Mouse (Mus musculus) stomach, postnatal 0 days (tissue): ENCODE data around the gene Rock2. TPM values are rescaled to one million over a fixed set of nuclear protein-coding genes. Genes with fewer than 3 reads are reported as not detected.

Experiments used
- ATAC-seq: fragments of 200-750 bp; cut with Nextera tagmentation; 2 replicates; pipeline ENCODE4 v1.8.0; 2017; ENCODE audit not compliant: low FRiP score, low TSS enrichment
- DNase-seq: peaks from one replicate; pipeline ENCODE4 v3.0.0-alpha.2; 2016; ENCODE audit warnings: low spot score
- H3K27ac ChIP-seq: fragments of 300-500 bp; sonication (generic); replicated peaks from 2 replicates; pipeline ENCODE4 v1.5.1; 2014; ENCODE audit warnings: mild to moderate bottlenecking, control low read depth
- H3K27me3 ChIP-seq: fragments of 300-500 bp; sonication (generic); 2 replicates; pipeline ENCODE4 v1.6.1; 2014; ENCODE audit warnings: low read length; ENCODE audit not compliant: control insufficient read depth, insufficient read depth
- H3K36me3 ChIP-seq: fragments of 300-500 bp; sonication (generic); 2 replicates; pipeline ENCODE4 v1.6.1; 2014; ENCODE audit warnings: low read length, mixed read lengths; ENCODE audit not compliant: control insufficient read depth, insufficient read depth
- H3K4me1 ChIP-seq: fragments of 300-500 bp; sonication (generic); replicated peaks from 2 replicates; pipeline ENCODE4 v1.6.1; 2014; ENCODE audit warnings: antibody characterized with exemption; ENCODE audit not compliant: control insufficient read depth, insufficient read depth
- H3K4me2 ChIP-seq: fragments of 300-500 bp; sonication (generic); replicated peaks from 2 replicates; pipeline ENCODE4 v1.6.1; 2014; ENCODE audit warnings: low read depth, mild to moderate bottlenecking, control low read depth, moderate library complexity
- H3K4me3 ChIP-seq: fragments of 300-500 bp; sonication (generic); 2 replicates; pipeline ENCODE4 v1.5.1; 2014; ENCODE audit warnings: low read depth, low read length, control low read depth
- H3K9ac ChIP-seq: fragments of 300-500 bp; sonication (generic); 2 replicates; pipeline ENCODE4 v1.6.1; 2014; ENCODE audit warnings: mild to moderate bottlenecking, low read length, control low read depth, mixed read lengths
- H3K9me3 ChIP-seq: fragments of 300-500 bp; sonication (generic); 2 replicates; pipeline ENCODE4 v1.6.1; 2016; ENCODE audit warnings: low read length; ENCODE audit not compliant: control insufficient read depth
- CTCF ChIP-seq: IDR thresholded peaks from 2 replicates; pipeline ENCODE4 v1.5.1; 2016; ENCODE audit warnings: antibody characterized with exemption, low read depth, mild to moderate bottlenecking, moderate library complexity
- EP300 ChIP-seq: optimal IDR thresholded peaks from 2 replicates; pipeline ENCODE3; 2016; ENCODE audit warnings: antibody characterized with exemption
- WGBS: fragments of 180-500 bp; shearing (Covaris S2); extraction: QIAGEN DNeasy Blood & Tissue Kit; methylation state at CpG from one replicate; pipeline ENCODE4 v1.1.7; 2014; 5-methylcytosine and 5-hydroxymethylcytosine counted together
- polyA plus RNA-seq: library from polyadenylated mRNA; unstranded; fragments of >200 nt; fragmentation: Nextera tagmentation; extraction: Ambion mirVana; gene quantifications from 2 replicates; pipeline ENCODE4 v1.2.1, GENCODE M21; 2015

The Rock2 gene
- polyA plus RNA-seq: 12.1 and 13.3 TPM in 2 replicates

DNA sequence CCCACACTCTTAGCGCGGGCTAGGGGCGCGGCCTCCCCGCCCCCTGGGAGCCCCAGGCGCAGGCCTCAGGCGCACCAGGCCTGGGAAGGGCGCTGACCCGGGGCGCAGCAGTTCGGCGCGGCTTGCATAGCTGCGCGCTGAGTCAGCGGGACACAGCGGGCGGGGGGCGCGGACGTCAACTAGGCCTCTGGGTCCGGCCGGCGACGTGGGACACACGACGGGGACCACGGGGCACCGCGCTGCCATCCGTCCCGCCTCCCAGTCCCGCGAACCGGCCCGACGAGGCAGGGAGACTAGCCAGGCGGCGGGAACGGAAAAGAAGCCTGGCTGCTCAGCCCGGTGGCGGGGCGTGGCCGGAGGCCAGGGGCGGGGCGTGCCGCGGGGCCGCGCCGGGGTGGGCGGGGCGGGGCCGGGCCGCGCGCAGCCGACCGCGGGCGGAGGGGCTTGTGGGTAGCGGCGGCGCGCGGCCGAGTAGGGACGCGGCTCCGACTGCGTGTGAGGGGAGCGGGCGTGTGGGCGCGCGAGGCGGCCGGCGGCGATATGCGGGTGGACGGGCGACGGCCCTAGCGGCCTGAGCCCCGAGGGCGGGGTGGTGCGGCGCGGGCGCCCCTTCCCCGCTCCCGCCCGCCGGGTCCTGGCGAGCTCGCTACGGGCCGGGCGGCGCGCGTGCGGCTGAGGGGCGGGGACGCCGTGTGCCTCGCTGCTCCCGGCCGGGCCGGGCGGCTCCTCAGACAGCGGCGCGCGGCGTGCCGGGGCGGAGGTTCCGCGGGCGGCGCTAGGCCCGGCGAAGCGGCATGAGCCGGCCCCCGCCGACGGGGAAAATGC, at the start of gene Rock2:
Gene Rock2, plus strand, starts transcription at position 500 of the 825 bp plus-strand sequence.
- H3K36me3 ChIP-seq: no peaks in the 10 kb centered on the region
- peaks cover 5% of the 10 kb centered on the region; the same call in 1 of the 2 replicates for H3K4me1 ChIP-seq
- H3K27me3 ChIP-seq: no peaks in the 10 kb centered on the region
- peak within 1 kb of the TSS; percentile 97 for H3K27ac ChIP-seq
- no peak for TF ChIP-seq EP300
- TF ChIP-seq CTCF: no peak
- peak; percentile 91 for DNase-seq
- H3K4me2 ChIP-seq: peak within 1 kb of the TSS; percentile 68
- peak; percentile 93 for ATAC-seq
- peak within 1 kb of the TSS; percentile 96 for H3K9ac ChIP-seq
- H3K4me3 ChIP-seq: peak within 1 kb of the TSS; percentile 93
- under 1% methylated on average over 68 of the region's 130 CpGs for WGBS
- H3K9me3 ChIP-seq: no peaks in the 10 kb centered on the region

GRCm38 (mm10) chr12:16847204-16847792, 47.4 kb upstream of the Rock2 start:
- no peak overlapping the region for H3K4me2 ChIP-seq
- peaks cover 5% of the 10 kb centered on the region; the same call in 1 of the 2 replicates for H3K4me1 ChIP-seq
- 74% methylated on average over 4 of the region's 4 CpGs for WGBS
- H3K27me3 ChIP-seq: no peaks in the 10 kb centered on the region
- no peaks in the 10 kb centered on the region for H3K9me3 ChIP-seq
- no peak overlapping the region for H3K4me3 ChIP-seq
- TF ChIP-seq EP300: no peak
- no peak for TF ChIP-seq CTCF
- no peak overlapping the region for H3K9ac ChIP-seq
- H3K36me3 ChIP-seq: no peaks in the 10 kb centered on the region
- H3K27ac ChIP-seq: no peak overlapping the region
- DNase-seq: no peak
- no peak for ATAC-seq

- H3K4me3 ChIP-seq: no peak overlapping the region
- no peak for ATAC-seq
- WGBS: 82% methylated on average over 2 of the region's 2 CpGs
Observed at GRCm38 (mm10) chr12:16848501-16848900, 46.2 kb upstream of the Rock2 start.

GRCm38 (mm10) chr12:16849821-16850220, 44.9 kb upstream of the Rock2 start:
- H3K27ac ChIP-seq: no peak overlapping the region
- no peak overlapping the region for H3K9ac ChIP-seq
- no peak for TF ChIP-seq EP300
- no peak for TF ChIP-seq CTCF
- H3K4me1 ChIP-seq: peaks cover 8% of the 10 kb centered on the region; the same call in 1 of the 2 replicates
- H3K27me3 ChIP-seq: no peaks in the 10 kb centered on the region
- DNase-seq (no peak), ATAC-seq (no peak)
- H3K36me3 ChIP-seq: no peaks in the 10 kb centered on the region; the same call in 1 of the 2 replicates
- no peak overlapping the region for H3K4me2 ChIP-seq
- no peak overlapping the region for H3K4me3 ChIP-seq
- H3K9me3 ChIP-seq: no peaks in the 10 kb centered on the region
- WGBS: 32% methylated on average over 2 of the region's 2 CpGs

More at GRCm38 (mm10) chr12:16848501-16848900, 46.2 kb upstream of the Rock2 start:
- Histone ChIP-seq H3K27ac (no peak overlapping the region), H3K9me3 (no peaks in the 10 kb centered on the region), H3K4me2 (no peak overlapping the region), H3K27me3 (no peaks in the 10 kb centered on the region), H3K9ac (no peak overlapping the region), H3K36me3 (no peaks in the 10 kb centered on the region; the same call in 1 of the 2 replicates), H3K4me1 (peaks cover 5% of the 10 kb centered on the region; the same call in 1 of the 2 replicates)
- DNase-seq: no peak
- TF ChIP-seq EP300 (no peak), CTCF (no peak)

GRCm38 (mm10) chr12:16850431-16851375, 44.0 kb upstream of the Rock2 start:
- H3K4me2 ChIP-seq: no peak overlapping the region
- H3K27ac ChIP-seq: peak overlapping the region; percentile 25; the same call in 1 of the 2 replicates
- DNase-seq: peak; percentile 61
- H3K36me3 ChIP-seq: no peaks in the 10 kb centered on the region; the same call in 1 of the 2 replicates
- ATAC-seq: peak; percentile 75
- WGBS: 46% methylated on average over 16 of the region's 16 CpGs
- peak; percentile 37 for TF ChIP-seq EP300
- peak; percentile 55 for TF ChIP-seq CTCF
- H3K27me3 ChIP-seq: no peaks in the 10 kb centered on the region
- H3K4me3 ChIP-seq: no peak overlapping the region
- peaks cover 8% of the 10 kb centered on the region; the same call in 1 of the 2 replicates for H3K4me1 ChIP-seq
- no peak overlapping the region for H3K9ac ChIP-seq
- H3K9me3 ChIP-seq: no peaks in the 10 kb centered on the region
